Mouse (Mus musculus): ENCODE results near the gene Klf16. TPM values are rescaled to one million over a fixed set of nuclear protein-coding genes. Genes with fewer than 3 reads are reported as not detected.

Klf16 gene
- 8.6 and 10.6 TPM in 2 replicates for total RNA-seq (2017)

DNA sequence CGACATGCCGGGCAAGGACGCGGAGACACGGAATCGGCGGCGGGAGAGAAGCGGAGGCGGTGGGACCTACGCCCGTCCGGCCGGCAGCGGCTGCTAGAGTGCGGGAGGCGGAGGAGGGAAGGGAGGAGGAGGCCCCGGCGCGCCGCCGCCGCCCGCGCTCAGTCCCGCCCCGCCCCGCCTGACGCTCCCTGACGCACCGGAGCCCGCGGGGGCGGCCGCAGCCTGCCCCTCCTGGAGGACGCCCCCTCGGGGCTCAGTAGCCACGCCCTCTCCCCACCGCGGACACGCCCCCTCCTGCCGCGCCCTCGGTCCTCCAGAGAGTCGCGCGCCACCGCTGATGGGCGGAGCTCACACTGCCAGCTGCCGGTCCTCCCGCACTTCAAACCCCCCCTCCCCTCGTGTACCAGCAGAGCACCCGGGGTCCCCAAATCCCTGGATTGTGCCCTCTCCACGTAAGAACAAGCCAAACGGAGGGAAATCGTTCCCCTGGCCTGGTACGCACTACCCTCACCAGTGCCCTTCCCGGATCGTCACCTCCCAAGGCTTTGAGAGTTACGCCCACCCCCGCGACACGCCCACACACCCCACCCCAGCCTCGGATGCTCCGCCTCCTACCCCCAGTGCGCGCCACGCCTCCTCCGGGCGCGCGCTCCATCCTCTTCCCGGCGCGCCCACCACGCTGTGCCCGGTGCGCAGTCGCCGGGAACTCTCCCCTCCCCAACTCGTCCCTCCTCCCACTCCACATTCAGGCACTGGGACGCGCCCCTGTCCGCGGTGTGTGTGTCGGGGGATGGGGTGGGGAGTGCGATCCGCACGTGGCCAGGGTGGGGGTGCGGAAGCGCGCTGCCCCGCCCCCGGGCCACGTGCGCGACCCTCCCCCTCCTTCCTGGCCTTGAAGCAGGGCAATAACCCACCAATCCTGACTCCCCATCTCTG is at the start of gene Klf16:
Gene Klf16 (minus strand): TSS at position 127 of the 936 bp plus-strand sequence.
- ATAC-seq (replicated peaks; ENCODE audit: low read depth, poor library complexity, severe bottlenecking), result peak; percentile 60

DNA sequence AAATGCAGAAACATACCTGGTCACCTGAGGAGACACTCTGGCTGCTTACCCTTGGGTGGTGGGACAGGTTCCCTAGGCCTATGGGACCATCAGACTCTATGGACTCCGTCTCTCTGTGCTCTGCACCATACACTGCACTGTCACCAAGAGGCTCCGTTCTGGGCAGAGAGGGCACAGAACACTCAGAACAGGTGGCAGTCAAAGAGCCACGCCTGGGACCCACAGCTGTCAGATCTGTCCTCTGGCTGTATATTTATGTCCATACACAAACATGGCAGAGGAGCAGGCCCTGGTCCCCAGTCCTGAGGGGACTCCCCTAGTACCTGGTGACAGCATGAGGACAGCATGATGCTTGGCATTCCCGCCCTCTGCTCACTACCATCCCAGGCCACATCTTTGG is 48.6 kb upstream of the Klf16 start:
- no peak for ATAC-seq (replicated peaks; ENCODE audit: low read depth, poor library complexity, severe bottlenecking)

GRCm38 (mm10) chr10:80623457-80624191 is 46.5 kb upstream of the Klf16 start:
- ATAC-seq (replicated peaks; ENCODE audit: low read depth, poor library complexity, severe bottlenecking), result peak; percentile 30

GRCm38 (mm10) chr10:80622661-80623456 is 45.7 kb upstream of the Klf16 start, which contains the start of gene Csnk1g2:
Csnk1g2 (plus strand) TSS chr10:80622838.
- no peak for ATAC-seq (replicated peaks; ENCODE audit: low read depth, poor library complexity, severe bottlenecking)

DNA sequence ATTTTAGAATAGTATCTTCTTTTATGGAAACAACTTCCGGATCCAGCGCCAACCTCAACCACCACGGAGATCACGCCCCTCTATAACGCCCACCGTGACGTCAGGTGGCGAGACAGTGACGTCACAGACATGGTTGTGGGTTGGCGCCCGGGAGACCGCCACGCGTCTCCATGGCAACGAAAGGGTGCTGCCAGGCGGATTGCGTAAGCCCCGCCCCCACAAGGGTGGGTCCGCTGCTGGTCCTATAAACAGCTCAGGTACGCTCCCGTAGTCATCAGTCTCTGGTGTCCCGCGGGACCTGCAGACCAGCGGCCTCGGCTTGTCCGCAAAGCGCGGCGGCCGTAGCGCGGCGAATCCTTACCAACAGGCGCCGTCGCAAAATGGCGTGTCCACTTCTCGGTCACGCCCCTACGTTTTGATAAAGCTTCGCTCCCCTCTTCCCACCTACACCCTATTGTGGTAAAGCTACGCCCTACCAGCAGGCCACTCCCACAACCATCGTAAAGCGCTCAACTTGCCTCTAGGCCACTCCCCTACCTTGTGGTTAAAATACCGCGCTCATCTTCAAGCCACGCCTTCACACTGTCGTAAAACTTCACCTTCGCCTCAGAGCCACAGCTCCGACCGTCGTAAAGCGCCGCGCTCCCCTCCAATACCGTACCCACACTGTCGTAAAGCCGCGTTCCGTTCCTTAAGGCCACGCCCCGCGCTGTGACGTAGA is 45.0 kb upstream of the Klf16 start:
- peak; percentile 84 for ATAC-seq (replicated peaks; ENCODE audit: low read depth, poor library complexity, severe bottlenecking)

DNA sequence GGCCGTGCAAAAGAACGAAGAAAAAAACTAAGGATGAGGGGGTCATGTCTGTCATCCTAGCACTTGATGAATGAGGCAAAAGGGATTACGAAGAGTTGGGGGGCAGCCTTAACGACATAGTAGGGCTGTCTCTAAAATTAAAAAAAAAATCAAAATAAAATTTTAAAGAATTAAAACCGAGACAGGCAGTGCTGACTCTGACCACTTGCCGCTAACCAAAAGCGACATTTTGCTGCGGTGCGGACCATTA is 44.5 kb upstream of the Klf16 start:
- no peak for ATAC-seq (replicated peaks; ENCODE audit: low read depth, poor library complexity, severe bottlenecking)

DNA sequence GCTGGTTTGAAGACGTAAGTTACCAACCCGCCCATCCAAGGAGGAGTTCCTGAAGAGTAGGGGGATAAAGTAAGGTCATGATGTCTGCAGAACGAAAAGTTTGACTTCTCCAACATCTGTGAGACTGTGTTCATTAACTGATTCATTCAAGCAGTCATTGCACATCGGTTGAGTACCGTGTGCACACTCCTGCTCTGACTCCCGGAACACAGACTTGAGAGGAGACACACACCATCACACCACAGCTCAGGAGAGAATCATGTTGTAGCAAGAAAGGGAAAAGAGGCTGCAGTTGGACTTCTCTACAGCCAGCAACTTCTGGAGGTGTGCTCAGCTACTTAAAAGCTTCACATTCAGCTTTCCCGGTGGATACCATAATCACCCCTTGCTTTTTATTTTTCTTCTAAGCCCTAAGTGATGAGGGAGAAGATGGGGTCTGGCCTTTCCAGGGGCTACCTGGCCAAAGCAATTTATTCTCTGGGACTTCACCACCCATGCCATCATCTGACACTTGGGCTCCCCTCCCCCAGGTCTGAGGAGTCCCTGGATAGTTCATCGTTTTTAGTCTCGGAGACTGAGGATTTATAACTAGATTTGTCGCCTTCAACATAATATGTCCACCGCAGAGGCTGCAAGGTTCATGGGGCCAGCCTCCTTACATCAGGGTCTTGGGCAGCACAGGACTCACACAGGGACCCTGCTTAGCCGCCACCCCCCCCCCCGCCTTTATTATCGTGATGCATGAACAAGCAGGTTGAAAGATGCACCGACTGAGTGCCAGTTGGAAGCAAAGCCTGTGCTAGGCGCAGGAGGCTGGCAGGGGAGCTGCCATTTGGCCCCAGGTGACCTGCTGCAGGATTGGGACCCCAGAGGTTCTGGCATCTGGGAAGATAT is 43.9 kb upstream of the Klf16 start:
- no peak for ATAC-seq (replicated peaks; ENCODE audit: low read depth, poor library complexity, severe bottlenecking)

DNA sequence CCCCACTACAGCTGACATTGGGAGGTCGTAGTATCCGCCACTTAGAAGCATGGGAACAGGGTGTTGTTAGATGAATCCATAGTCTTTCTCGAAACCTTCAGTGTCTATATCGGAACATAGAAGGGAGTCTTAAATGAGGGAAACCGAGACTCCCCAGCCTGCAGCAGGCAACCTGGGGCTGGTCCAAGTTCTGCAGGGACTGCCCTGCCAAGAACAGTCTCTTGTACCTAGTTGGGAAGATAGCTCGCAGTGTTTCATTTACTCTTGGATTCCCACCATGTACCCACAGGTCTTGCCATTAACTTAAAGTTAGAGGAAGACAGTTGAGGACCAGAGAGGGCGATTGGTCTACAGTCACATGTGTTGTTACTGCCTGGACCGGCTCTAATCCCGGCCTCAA is 43.2 kb upstream of the Klf16 start:
- ATAC-seq (replicated peaks; ENCODE audit: low read depth, poor library complexity, severe bottlenecking), result no peak

- ATAC-seq (replicated peaks; ENCODE audit: low read depth, poor library complexity, severe bottlenecking), result no peak
Measured at GRCm38 (mm10) chr10:80619465-80620244, 42.5 kb upstream of the Klf16 start.

GRCm38 (mm10) chr10:80618181-80618580 is 41.1 kb upstream of the Klf16 start:
- no peak for ATAC-seq (replicated peaks; ENCODE audit: low read depth, poor library complexity, severe bottlenecking)

DNA sequence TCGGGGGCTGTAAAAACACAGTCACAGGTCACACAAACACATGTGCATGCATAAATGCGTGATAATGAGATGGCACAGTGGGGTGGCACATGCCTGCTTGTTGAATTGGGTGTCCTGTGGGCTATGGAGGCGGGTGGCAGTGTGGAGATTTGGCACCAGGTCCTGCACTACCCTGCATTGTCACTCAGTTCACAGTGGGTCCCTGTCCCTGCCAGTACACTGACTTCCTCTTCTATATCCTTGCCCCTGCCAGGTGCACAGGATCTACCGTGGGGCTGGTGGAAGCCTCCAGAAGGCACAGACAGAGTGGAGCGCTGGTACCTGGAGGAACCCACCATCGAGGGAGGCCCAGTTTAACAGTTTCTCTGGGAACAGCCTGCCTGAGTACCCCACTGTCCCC is 37.2 kb upstream of the Klf16 start:
- ATAC-seq (replicated peaks; ENCODE audit: low read depth, poor library complexity, severe bottlenecking), result no peak

- ATAC-seq (replicated peaks; ENCODE audit: low read depth, poor library complexity, severe bottlenecking), result no peak
Measured at GRCm38 (mm10) chr10:80613821-80614220, 36.7 kb upstream of the Klf16 start.

DNA sequence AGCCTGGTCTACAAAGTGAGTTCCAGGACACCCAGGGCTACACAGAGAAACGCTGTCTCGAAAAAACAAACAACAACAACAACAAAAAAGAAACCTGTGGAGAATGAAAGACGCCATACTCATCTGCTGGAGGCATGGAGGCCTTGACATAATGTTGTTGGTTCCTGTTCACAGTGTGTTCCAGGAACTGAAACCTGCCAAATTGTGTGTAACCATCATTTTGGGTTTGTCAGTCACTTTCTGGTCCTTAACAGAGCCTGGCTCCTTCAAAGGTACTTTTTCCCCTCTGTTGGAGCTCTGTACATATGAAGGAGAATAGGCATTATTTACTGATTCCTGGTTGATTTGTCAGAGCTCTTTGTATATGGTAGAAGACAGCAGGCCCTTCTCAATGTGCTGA is 34.8 kb upstream of the Klf16 start:
- no peak for ATAC-seq (replicated peaks; ENCODE audit: low read depth, poor library complexity, severe bottlenecking)

- ATAC-seq (replicated peaks; ENCODE audit: low read depth, poor library complexity, severe bottlenecking), result peak; percentile 64
Measured at GRCm38 (mm10) chr10:80611024-80611423, 33.9 kb upstream of the Klf16 start.

DNA sequence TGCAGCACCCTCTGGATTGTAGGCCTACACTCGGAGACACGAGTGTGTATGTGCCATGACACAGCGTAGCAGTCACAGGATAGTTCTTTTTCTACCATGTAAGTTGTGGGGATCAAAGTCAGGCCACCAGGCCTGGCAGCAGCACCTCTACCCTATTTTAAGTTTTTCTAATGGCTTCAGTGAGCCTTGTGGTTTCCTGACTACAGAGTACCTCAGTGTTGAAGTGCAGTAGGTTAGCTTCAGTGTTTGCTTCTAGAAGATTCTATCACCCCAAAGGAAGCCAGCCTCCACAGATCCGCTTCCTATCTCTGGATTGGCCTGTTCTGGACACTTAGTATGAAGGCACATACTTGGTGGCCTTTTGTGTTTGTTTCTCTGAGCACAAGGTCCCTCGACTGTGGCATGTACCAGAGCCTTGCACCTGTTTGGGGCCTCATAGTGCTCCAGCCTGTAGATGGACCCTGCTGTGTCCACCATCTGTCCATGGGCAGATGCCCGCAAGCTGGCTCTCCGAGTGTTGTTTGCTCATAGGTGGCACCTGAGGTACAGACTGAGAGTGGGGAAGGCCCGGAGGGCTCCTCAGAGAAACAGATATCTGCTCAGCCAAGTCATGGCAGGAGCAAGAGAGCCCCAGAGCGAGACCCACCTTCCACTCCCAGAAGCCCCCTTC is 33.1 kb upstream of the Klf16 start:
- 0 out of 2 replicates have a peak, but pooled peaks have one; percentile 1 for ATAC-seq (replicated peaks; ENCODE audit: low read depth, poor library complexity, severe bottlenecking)

DNA sequence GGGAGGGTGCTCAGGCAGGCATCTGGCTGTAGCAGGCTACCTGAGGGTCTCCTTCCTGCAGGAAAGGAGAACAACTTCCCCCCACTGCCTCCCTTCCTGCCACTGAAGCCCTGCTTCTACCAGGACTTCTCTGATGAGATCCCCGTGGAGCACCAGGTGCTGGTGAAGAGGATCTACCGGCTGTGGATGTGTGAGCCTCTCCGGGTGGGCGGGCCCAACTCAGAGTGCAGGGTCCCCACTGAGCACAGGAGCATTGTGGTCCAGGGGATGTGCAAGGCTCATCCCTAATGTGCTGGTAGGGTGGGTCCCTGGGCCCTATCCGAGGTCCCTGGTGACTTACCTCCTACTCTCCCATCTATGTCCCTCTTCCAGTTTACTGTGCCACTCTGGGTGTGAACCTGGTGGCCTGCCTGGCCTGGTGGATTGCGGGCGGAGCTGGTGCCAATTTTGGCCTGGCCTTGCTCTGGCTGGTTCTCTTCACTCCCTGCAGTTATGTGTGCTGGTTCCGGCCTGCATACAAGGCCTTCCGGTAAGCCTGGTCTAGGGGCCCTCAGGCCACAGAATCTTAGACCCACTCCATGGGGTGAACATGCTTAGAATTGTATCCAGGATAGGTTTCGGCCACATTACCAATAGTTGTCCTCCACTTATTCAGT is 32.3 kb upstream of the Klf16 start:
- ATAC-seq (replicated peaks; ENCODE audit: low read depth, poor library complexity, severe bottlenecking), result no peak

- no peak for ATAC-seq (replicated peaks; ENCODE audit: low read depth, poor library complexity, severe bottlenecking)
Measured at GRCm38 (mm10) chr10:80608435-80608834, 31.3 kb upstream of the Klf16 start.

Measured in common myeloid progenitor, adult 5-6 weeks (primary cell).